Mouse (Mus musculus): ENCODE results near the gene Svbp.

DNA sequence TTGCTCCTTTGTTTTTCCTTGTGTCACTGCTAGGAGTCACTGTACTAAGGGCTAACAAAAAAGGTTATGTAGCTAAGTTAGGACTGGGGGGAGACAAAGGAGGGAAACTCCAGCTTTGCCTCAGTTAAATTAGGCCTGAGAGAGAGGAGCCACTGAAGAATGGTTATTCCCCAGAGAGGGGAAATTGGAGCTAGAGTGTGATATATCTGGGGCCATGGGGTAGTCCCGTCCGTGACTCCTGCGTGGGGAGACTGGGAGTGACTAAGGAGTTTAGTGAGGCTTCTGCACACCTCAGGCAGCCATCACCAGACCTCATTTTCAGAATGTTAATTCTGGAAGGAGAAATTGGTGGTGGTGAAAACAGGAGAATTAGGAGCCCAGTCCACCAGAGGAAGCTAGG is 39.2 kb downstream of the Svbp start:
- TF ChIP-seq CTCF (IDR thresholded peaks at IDR 0.05; ENCODE audit: low read depth) = no peak
- TF ChIP-seq EP300 (IDR thresholded peaks at IDR 0.05; ENCODE audit: low read depth) = no peak
